Mouse (Mus musculus) testis, adult 2 months (tissue): ENCODE data around the gene Ankrd65. TPM values are rescaled to one million over a fixed set of nuclear protein-coding genes. Genes with fewer than 3 reads are reported as not detected.

Experiments used
- H3K27ac ChIP-seq: fragments of 200-500 bp; 2 replicates; pipeline ENCODE4 v1.5.1; 2012; ENCODE audit warnings: low read depth, low read length; ENCODE audit not compliant: control insufficient read depth, insufficient read depth
- H3K27me3 ChIP-seq: fragments of 200-500 bp; 2 replicates; pipeline ENCODE4 v1.6.1; 2012; ENCODE audit warnings: mild to moderate bottlenecking, low read length, moderate library complexity; ENCODE audit not compliant: control insufficient read depth, insufficient read depth
- H3K36me3 ChIP-seq: fragments of 200-500 bp; 2 replicates; pipeline ENCODE4 v1.6.1; 2012; ENCODE audit warnings: mild to moderate bottlenecking, low read length; ENCODE audit not compliant: control insufficient read depth, insufficient read depth
- H3K4me1 ChIP-seq: fragments of 200-500 bp; 2 replicates; pipeline ENCODE4 v1.6.1; 2012; ENCODE audit warnings: low read length; ENCODE audit not compliant: control insufficient read depth, insufficient read depth
- H3K4me3 ChIP-seq: fragments of 200-500 bp; 2 replicates; pipeline ENCODE4 v1.5.1; 2012; ENCODE audit warnings: low read depth, mild to moderate bottlenecking, low read length, moderate library complexity, mixed read lengths; ENCODE audit not compliant: control insufficient read depth
- CTCF ChIP-seq: fragments of 200-500 bp; IDR thresholded peaks from 2 replicates; pipeline ENCODE4 v1.5.1; 2012; ENCODE audit warnings: low read depth, mild to moderate bottlenecking, inconsistent platforms, low read length, moderate library complexity; ENCODE audit not compliant: control insufficient read depth, insufficient read depth, insufficient replicate concordance
- POLR2A ChIP-seq: fragments of 200-500 bp; IDR thresholded peaks from 2 replicates; pipeline ENCODE4 v1.6.1; 2012; ENCODE audit warnings: low read depth, mild to moderate bottlenecking, inconsistent platforms, low read length, moderate library complexity; ENCODE audit not compliant: control insufficient read depth
- polyA plus RNA-seq: library from polyadenylated mRNA; depleted of rRNA; stranded (reverse); fragments of >200 nt; gene quantifications from 2 replicates; pipeline ENCODE4 v1.2.3, GENCODE M21; 2012

Gene Ankrd65
- polyA plus RNA-seq, 1 experiment, result 0.27 TPM

DNA sequence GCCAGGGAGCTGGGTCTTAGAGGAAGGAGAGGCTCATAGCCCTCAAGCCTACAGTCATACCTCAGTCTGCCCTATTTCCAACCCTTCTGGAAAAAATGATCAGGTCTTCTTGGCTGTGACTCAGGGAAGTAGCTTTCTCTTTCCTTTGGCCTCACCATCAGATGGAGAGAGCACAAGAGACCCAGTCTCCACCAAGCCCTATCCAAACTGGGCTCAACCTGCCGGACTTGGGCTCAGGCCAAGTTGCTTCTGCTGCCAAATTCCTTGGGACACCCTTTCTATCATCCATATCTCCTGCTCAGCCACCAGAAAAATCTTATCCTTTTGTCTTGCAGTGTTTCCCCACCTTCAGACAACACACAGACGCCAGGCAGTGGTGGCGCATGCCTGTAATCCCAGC is 14.4 kb upstream of the Ankrd65 start:
- H3K27ac ChIP-seq, result peak overlapping the region; percentile 85
- H3K4me3 ChIP-seq, result no peak overlapping the region
- TF ChIP-seq CTCF (no peak), POLR2A (no peak)
- H3K27me3 ChIP-seq, result no peaks in the 10 kb centered on the region
- H3K4me1 ChIP-seq, result peaks cover 26% of the 10 kb centered on the region
- no peaks in the 10 kb centered on the region for H3K36me3 ChIP-seq

DNA sequence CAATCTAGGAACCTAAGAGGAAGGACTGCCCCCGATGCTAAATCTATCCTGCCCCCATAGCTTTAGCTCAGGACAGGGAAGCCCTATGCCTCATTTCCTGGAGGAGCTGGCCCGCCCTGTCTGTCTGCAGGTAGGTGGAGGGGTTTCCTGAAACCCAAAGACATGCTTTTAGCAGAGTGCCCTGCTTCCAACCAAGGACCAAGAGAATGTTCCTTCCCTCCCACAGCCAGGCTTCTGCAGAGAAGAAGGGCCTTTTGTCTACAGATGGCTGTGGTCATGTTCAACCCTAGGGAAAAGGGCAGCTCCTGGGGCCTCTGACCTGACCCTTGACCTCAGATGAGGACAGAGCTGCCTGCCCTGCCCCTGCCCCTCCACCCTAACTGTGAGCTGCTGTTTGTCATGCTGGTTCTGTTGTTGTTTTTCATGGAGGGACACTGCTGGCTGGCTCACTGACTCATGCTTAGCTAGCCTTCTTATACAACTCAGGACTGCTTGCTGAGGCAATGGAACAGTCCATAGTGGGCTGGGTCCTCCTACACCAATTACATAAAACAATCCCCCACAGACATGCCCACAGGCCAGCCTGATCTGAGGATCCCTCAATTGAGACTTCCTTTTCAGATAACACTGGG is 13.4 kb upstream of the Ankrd65 start:
- Histone ChIP-seq H3K4me3 (no peak overlapping the region), H3K27me3 (no peaks in the 10 kb centered on the region), H3K36me3 (no peaks in the 10 kb centered on the region), H3K27ac (peak overlapping the region; percentile 71), H3K4me1 (peaks cover 29% of the 10 kb centered on the region)
- TF ChIP-seq CTCF (no peak), POLR2A (no peak)

- Histone ChIP-seq H3K36me3 (no peaks in the 10 kb centered on the region), H3K4me3 (no peak overlapping the region), H3K4me1 (peaks cover 29% of the 10 kb centered on the region), H3K27ac (peak overlapping the region; percentile 50; the same call in 1 of the 2 replicates), H3K27me3 (no peaks in the 10 kb centered on the region)
- no peak for TF ChIP-seq CTCF
- no peak for TF ChIP-seq POLR2A
Measured at GRCm38 (mm10) chr4:155777816-155778215, 12.4 kb upstream of the Ankrd65 start.

DNA sequence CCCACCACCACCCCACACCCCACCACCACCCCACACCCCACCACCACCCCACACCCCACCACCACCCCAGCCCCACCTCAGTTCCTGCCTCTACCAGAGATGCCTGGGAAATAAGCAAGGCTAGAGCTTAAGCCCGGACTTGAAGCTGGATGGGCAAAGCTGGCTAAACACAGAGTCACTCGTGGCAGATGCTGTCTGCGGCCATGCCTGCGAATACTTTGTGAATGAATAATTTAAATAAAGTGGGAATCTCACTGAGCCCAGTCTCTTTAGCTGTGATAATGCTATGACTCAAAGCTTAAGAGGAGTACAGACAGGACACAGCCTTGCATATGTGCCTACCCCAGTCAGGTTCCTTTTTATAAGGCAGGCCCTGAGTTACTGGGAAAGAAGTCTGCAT is 10.7 kb upstream of the Ankrd65 start:
- Histone ChIP-seq H3K27me3 (no peaks in the 10 kb centered on the region), H3K4me1 (peaks cover 34% of the 10 kb centered on the region)

DNA sequence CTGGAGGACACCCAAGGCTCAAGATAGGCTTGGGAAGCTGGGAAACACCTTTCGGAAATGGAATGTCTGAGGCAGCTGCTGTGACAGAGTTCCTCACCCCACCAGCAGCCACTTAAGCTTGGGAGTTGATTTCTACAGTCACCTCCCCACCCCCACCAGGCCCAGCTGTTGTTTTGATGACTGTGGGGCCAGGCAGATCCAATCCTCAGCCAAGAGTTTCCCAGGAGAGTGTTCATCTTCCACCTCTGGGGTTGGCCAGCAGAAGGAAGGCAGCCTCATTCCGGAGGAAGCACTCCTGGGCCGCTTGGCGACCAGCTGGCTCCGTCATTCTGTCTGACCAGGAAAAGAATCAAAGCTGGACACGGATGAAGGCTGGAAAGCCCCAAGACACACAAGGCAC is 9.3 kb upstream of the Ankrd65 start:
- H3K27me3 ChIP-seq, result no peaks in the 10 kb centered on the region
- no peak overlapping the region for H3K4me3 ChIP-seq
- no peaks in the 10 kb centered on the region for H3K36me3 ChIP-seq
- TF ChIP-seq CTCF (no peak), POLR2A (no peak)
- peaks cover 31% of the 10 kb centered on the region for H3K4me1 ChIP-seq
- peak overlapping the region; percentile 76 for H3K27ac ChIP-seq

More for the DNA sequence above, 10.7 kb upstream of the Ankrd65 start:
- no peak for TF ChIP-seq POLR2A
- TF ChIP-seq CTCF, result no peak
- no peak overlapping the region for H3K27ac ChIP-seq
- H3K4me3 ChIP-seq, result no peak overlapping the region
- H3K36me3 ChIP-seq, result no peaks in the 10 kb centered on the region

DNA sequence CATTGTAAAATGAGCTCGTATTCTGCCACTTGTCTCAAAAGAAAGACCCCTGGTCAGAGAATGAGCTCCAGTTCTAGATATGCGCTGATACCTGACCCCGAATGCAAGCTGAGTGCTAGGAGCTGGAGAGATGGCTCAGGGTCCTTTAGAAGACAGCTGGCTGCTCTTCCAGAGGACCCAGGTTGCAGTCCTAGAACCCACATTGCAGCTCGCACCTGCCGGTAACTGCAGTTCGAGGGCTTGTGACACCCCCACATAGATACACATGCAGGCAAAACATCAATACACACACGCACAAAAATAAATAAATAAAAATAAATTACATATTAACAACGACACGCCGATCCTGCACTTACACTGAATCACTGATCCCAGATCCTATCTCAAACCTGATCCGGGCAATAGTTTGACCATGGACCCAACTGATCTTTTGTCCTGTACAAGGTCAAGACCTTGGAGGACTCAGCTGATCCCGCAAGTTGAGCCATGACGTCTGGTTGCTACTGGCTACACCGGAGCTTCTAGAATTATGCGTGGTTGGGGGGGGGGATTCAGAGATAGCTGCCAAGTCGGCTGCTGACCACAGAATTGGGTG is 6.7 kb upstream of the Ankrd65 start:
- H3K27ac ChIP-seq, result peak overlapping the region; percentile 79
- peak overlapping the region; percentile 88 for H3K4me3 ChIP-seq
- TF ChIP-seq POLR2A (no peak), CTCF (no peak)
- no peaks in the 10 kb centered on the region for H3K36me3 ChIP-seq
- H3K27me3 ChIP-seq, result no peaks in the 10 kb centered on the region
- H3K4me1 ChIP-seq, result peaks cover 20% of the 10 kb centered on the region

GRCm38 (mm10) chr4:155784081-155784701 is 6.0 kb upstream of the Ankrd65 start:
- Histone ChIP-seq H3K36me3 (no peaks in the 10 kb centered on the region), H3K4me3 (peak overlapping the region; percentile 88), H3K27ac (peak overlapping the region; percentile 79), H3K4me1 (peaks cover 20% of the 10 kb centered on the region), H3K27me3 (no peaks in the 10 kb centered on the region)
- TF ChIP-seq CTCF (0 out of 2 replicates have a peak, but pooled peaks have one; percentile 35), POLR2A (peak; percentile 49)

DNA sequence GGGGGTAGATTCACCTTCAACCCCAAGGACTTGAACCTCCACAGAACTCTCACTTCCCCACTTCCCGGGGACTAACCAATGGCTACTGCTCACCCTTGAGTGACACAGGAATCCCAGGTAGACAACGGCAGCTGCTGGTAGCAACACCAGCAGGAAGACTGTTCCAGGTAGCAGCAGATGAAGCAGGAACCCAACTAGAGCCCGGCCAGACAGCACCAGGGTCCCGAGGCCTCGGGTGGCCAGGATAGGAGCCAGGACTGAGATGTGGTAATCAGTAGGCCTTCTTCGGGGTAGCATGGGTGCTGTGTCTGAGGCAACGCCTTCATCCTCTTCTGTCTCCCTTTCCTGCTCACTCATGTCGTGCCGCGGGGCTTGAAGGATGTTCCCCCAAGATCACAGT is 5.0 kb upstream of the Ankrd65 start:
- Histone ChIP-seq H3K27ac (no peak overlapping the region), H3K36me3 (no peaks in the 10 kb centered on the region), H3K27me3 (no peaks in the 10 kb centered on the region), H3K4me3 (peak overlapping the region; percentile 36), H3K4me1 (peaks cover 20% of the 10 kb centered on the region)
- TF ChIP-seq CTCF, result no peak
- TF ChIP-seq POLR2A, result no peak
